Mouse (Mus musculus): ENCODE measurements around the gene Cdca4. TPM values are rescaled to one million over a fixed set of nuclear protein-coding genes. Genes with fewer than 3 reads are reported as not detected.

The Cdca4 gene
- total RNA-seq, 1 experiment = 78.2 TPM

DNA sequence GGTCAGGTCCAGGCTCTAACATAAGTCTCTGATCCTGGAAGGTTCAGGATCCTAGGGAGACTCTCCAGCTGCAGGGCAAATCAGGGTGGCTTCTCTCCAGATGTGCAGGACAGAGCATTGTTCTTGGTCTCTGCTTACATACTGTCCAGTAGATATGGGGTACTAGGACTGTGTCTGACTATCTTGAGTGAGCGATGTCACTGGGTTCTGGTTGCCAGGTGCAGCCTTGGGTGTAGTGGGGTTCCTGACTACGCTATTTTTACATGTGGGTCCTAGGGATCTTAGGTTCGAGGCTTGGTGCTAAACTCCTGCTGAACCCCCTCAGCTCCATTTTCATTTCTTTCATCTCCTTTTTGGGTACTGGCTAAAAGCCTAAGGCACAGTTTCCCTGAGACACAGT is 1.3 kb upstream of the Cdca4 start:
- H3K9ac ChIP-seq (ENCODE audit: insufficient read depth, low read depth, low read length, poor library complexity, severe bottlenecking) = peak overlapping the region; percentile 27; the same call in 1 of the 2 replicates
- in situ Hi-C loops (cut with MboI; ENCODE audit: low sequenced_read_pairs in 2 of 2, unreplicated experiment in 2 of 2) = no loop called here
- no peak for TF ChIP-seq CHD2 (IDR thresholded peaks at IDR 0.05; ENCODE audit: low read depth, low read length)
- no peak for TF ChIP-seq ZC3H11A (IDR thresholded peaks at IDR 0.05; ENCODE audit: borderline replicate concordance, low read depth, low read length)
- no peak for TF ChIP-seq ZNF384 (IDR thresholded peaks at IDR 0.05; ENCODE audit: low read depth, low read length)
- TF ChIP-seq HCFC1 (IDR thresholded peaks at IDR 0.05; ENCODE audit: borderline replicate concordance, insufficient read depth, low read length) = no peak
- no peak for TF ChIP-seq MAFK (IDR thresholded peaks at IDR 0.05; ENCODE audit: insufficient read depth, low read depth, low read length)
- no peak for DNase-seq (ENCODE audit: low read depth, low spot score)
- H3K27ac ChIP-seq (ENCODE audit: insufficient read depth, low read depth, low read length, poor library complexity, severe bottlenecking) = no peak overlapping the region
- peak overlapping the region; percentile 77 to 97; a peak in 3 of 4 replicates for H3K4me3 ChIP-seq (ENCODE audit: insufficient read depth in 1 of 2, low read depth in 1 of 2, low read length in 2 of 2, poor library complexity in 1 of 2, severe bottlenecking in 1 of 2)
- no peaks in the 10 kb centered on the region for H3K9me3 ChIP-seq (ENCODE audit: control insufficient read depth, insufficient read depth, low read depth, low read length)
- H3K4me1 ChIP-seq (ENCODE audit: control insufficient read depth in 2 of 2, insufficient read depth in 2 of 2, low read length in 2 of 2, poor library complexity in 1 of 2) = peaks cover 8 to 21% of the 10 kb centered on the region in 2 experiments
- H3K36me3 ChIP-seq (ENCODE audit: control insufficient read depth, insufficient read depth, low read length, poor library complexity, severe bottlenecking) = peaks cover 20% of the 10 kb centered on the region

- Histone ChIP-seq H3K36me3 (ENCODE audit: control insufficient read depth, insufficient read depth, low read length, poor library complexity, severe bottlenecking) (peaks cover 22% of the 10 kb centered on the region), H3K4me1 (ENCODE audit: control insufficient read depth in 2 of 2, insufficient read depth in 2 of 2, low read length in 2 of 2, poor library complexity in 1 of 2) (peaks cover 8 to 21% of the 10 kb centered on the region in 2 experiments), H3K27ac (ENCODE audit: insufficient read depth, low read depth, low read length, poor library complexity, severe bottlenecking) (no peak overlapping the region; the same call in 1 of the 2 replicates), H3K9ac (ENCODE audit: insufficient read depth, low read depth, low read length, poor library complexity, severe bottlenecking) (peak overlapping the region; percentile 75), H3K4me3 (ENCODE audit: insufficient read depth in 1 of 2, low read depth in 1 of 2, low read length in 2 of 2, poor library complexity in 1 of 2, severe bottlenecking in 1 of 2) (peak overlapping the region; percentile 77 to 97), H3K9me3 (ENCODE audit: control insufficient read depth, insufficient read depth, low read depth, low read length) (no peaks in the 10 kb centered on the region)
- TF ChIP-seq MAFK (IDR thresholded peaks at IDR 0.05; ENCODE audit: insufficient read depth, low read depth, low read length) (no peak), CHD2 (IDR thresholded peaks at IDR 0.05; ENCODE audit: low read depth, low read length) (no peak), ZNF384 (IDR thresholded peaks at IDR 0.05; ENCODE audit: low read depth, low read length) (no peak), HCFC1 (IDR thresholded peaks at IDR 0.05; ENCODE audit: borderline replicate concordance, insufficient read depth, low read length) (no peak), ZC3H11A (IDR thresholded peaks at IDR 0.05; ENCODE audit: borderline replicate concordance, low read depth, low read length) (no peak)
- in situ Hi-C loops (cut with MboI; ENCODE audit: low sequenced_read_pairs in 2 of 2, unreplicated experiment in 2 of 2) = no loop called here
- DNase-seq (ENCODE audit: low read depth, low spot score) = no peak
Observed at GRCm38 (mm10) chr12:112830141-112830540, 918 bp upstream of the Cdca4 start.

DNA sequence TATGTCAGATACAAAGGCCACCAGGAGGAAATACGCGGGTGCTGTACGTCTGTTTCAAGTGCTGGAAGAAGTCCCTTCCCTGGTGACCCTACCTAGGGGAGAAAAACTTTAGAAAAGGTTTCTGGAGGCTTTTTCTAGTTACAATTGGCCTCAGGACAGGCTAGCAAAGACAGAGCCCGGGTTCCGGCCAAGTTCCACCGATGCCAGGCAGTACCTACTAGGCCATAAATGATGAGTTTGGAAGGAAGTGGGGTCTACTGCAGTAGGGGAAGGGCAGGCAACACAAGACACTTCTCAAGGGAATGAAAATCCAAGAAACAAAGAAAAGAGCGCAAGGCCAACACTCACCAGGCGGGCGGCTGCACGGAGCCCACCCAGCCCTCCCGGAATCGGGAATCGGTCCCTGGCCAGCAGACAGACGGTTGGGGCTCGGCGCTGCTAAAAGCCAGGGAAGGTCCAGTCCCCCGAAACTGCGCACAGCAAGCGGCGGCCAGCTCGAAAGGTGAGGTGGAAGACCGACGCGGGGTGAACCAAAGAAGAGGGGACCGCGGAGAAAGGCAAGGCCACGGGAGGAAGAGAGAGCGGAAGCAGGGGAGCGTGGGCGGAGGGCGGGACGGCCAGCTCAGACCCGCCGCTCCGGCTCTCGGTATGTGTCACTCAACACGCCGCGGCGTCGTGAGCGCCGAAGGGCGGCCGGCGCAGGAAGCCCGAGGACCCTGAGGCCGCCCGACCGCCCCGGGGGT is 551 bp downstream of the Cdca4 start:
- no peak for DNase-seq (ENCODE audit: low read depth, low spot score)
- Histone ChIP-seq H3K4me3 (ENCODE audit: insufficient read depth in 1 of 2, low read depth in 1 of 2, low read length in 2 of 2, poor library complexity in 1 of 2, severe bottlenecking in 1 of 2) (peak overlapping the region; percentile 98 to 99), H3K4me1 (ENCODE audit: control insufficient read depth in 2 of 2, insufficient read depth in 2 of 2, low read length in 2 of 2, poor library complexity in 1 of 2) (peaks cover 10 to 27% of the 10 kb centered on the region in 2 experiments), H3K9me3 (ENCODE audit: control insufficient read depth, insufficient read depth, low read depth, low read length) (no peaks in the 10 kb centered on the region), H3K9ac (ENCODE audit: insufficient read depth, low read depth, low read length, poor library complexity, severe bottlenecking) (peak overlapping the region; percentile 97), H3K36me3 (ENCODE audit: control insufficient read depth, insufficient read depth, low read length, poor library complexity, severe bottlenecking) (peaks cover 25% of the 10 kb centered on the region), H3K27ac (ENCODE audit: insufficient read depth, low read depth, low read length, poor library complexity, severe bottlenecking) (peak overlapping the region; percentile 89)
- TF ChIP-seq ZC3H11A (IDR thresholded peaks at IDR 0.05; ENCODE audit: borderline replicate concordance, low read depth, low read length) (no peak), HCFC1 (IDR thresholded peaks at IDR 0.05; ENCODE audit: borderline replicate concordance, insufficient read depth, low read length) (no peak; the same call in 1 of the 2 replicates), CHD2 (IDR thresholded peaks at IDR 0.05; ENCODE audit: low read depth, low read length) (no peak), MAFK (IDR thresholded peaks at IDR 0.05; ENCODE audit: insufficient read depth, low read depth, low read length) (no peak), ZNF384 (IDR thresholded peaks at IDR 0.05; ENCODE audit: low read depth, low read length) (no peak)
- in situ Hi-C loops (cut with MboI; ENCODE audit: low sequenced_read_pairs in 2 of 2, unreplicated experiment in 2 of 2) = no loop called here

GRCm38 (mm10) chr12:112825901-112826300 is 3.3 kb downstream of the Cdca4 start:
- H3K9me3 ChIP-seq (ENCODE audit: control insufficient read depth, insufficient read depth, low read depth, low read length) = no peaks in the 10 kb centered on the region
- H3K36me3 ChIP-seq (ENCODE audit: control insufficient read depth, insufficient read depth, low read length, poor library complexity, severe bottlenecking) = peaks cover 31% of the 10 kb centered on the region
- H3K27ac ChIP-seq (ENCODE audit: insufficient read depth, low read depth, low read length, poor library complexity, severe bottlenecking) = no peak overlapping the region
- no peak for TF ChIP-seq HCFC1 (IDR thresholded peaks at IDR 0.05; ENCODE audit: borderline replicate concordance, insufficient read depth, low read length)
- TF ChIP-seq ZC3H11A (IDR thresholded peaks at IDR 0.05; ENCODE audit: borderline replicate concordance, low read depth, low read length) = no peak
- TF ChIP-seq ZNF384 (IDR thresholded peaks at IDR 0.05; ENCODE audit: low read depth, low read length) = no peak
- no peak for TF ChIP-seq CHD2 (IDR thresholded peaks at IDR 0.05; ENCODE audit: low read depth, low read length)
- no peak for TF ChIP-seq MAFK (IDR thresholded peaks at IDR 0.05; ENCODE audit: insufficient read depth, low read depth, low read length)
- DNase-seq (ENCODE audit: low read depth, low spot score) = no peak
- no peak overlapping the region; a peak in 1 of 4 replicates for H3K4me3 ChIP-seq (ENCODE audit: insufficient read depth in 1 of 2, low read depth in 1 of 2, low read length in 2 of 2, poor library complexity in 1 of 2, severe bottlenecking in 1 of 2)
- H3K9ac ChIP-seq (ENCODE audit: insufficient read depth, low read depth, low read length, poor library complexity, severe bottlenecking) = no peak overlapping the region; the same call in 1 of the 2 replicates
- in situ Hi-C loops (cut with MboI; ENCODE audit: low sequenced_read_pairs in 2 of 2, unreplicated experiment in 2 of 2) = no loop called here
- H3K4me1 ChIP-seq (ENCODE audit: control insufficient read depth in 2 of 2, insufficient read depth in 2 of 2, low read length in 2 of 2, poor library complexity in 1 of 2) = peaks cover 17 to 30% of the 10 kb centered on the region in 2 experiments
